Mouse (Mus musculus): ENCODE measurements around the gene Ubl7. TPM values are rescaled to one million over a fixed set of nuclear protein-coding genes. Genes with fewer than 3 reads are reported as not detected.

The Ubl7 gene
- polyA plus RNA-seq, 1 experiment from 2014 or later, result 171 TPM

GRCm38 (mm10) chr9:57954962-57955744 is 44.4 kb downstream of the Ubl7 start:
- Histone ChIP-seq H3K27me3 (no peaks in the 10 kb centered on the region), H3K9me3 (no peaks in the 10 kb centered on the region), H3K36me3 (peaks cover 47% of the 10 kb centered on the region), H3K4me3 (no peak overlapping the region), H3K4me2 (replicated peaks) (no peak overlapping the region), H3K4me1 (peaks cover 19% of the 10 kb centered on the region), H3K9ac (replicated peaks) (no peak overlapping the region), H3K27ac (replicated peaks) (no peak overlapping the region)
- no peak for ATAC-seq (replicated peaks)
- 90% methylated on average over 12 of the region's 12 CpGs for WGBS

- Histone ChIP-seq H3K36me3 (peaks cover 53% of the 10 kb centered on the region), H3K9me3 (no peaks in the 10 kb centered on the region), H3K27ac (replicated peaks) (no peak overlapping the region), H3K9ac (replicated peaks) (no peak overlapping the region), H3K4me1 (peaks cover 13% of the 10 kb centered on the region), H3K27me3 (no peaks in the 10 kb centered on the region), H3K4me2 (replicated peaks) (no peak overlapping the region), H3K4me3 (no peak overlapping the region)
- WGBS, result 90% methylated on average over 6 of the region's 6 CpGs
- no peak for ATAC-seq (replicated peaks)
Observed at GRCm38 (mm10) chr9:57955764-57956163, 45.0 kb downstream of the Ubl7 start.

DNA sequence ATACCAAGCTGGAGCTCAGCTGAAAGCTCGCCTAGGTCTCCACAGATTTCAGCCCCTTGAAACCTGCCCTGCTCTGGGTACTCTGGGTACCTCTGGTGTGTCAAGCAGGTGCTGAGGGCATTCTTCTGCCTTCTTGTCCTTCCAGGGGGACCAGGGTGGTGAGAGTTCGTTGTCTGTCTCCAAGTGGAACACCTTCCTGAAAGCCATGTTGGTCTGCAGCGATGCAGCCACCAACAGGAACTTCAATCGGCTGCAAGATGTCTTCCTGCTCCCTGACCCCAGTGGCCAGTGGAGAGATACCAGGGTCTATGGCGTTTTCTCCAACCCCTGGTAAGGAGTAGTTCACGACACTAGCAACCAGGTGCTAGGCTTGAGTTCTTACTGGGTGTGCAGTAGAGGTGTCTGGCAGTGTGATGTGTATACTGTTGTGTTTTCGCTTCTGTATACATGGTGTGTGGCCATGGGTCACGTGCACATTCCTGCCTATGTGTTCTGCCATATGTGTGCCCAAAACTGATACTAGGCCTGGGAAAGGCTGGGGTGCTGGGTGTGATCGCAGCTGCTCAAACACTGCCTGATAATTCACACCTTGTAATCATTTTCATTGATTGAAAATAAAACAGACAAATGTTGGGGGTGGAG is 45.5 kb downstream of the Ubl7 start:
- H3K4me3 ChIP-seq, result no peak overlapping the region
- no peak for ATAC-seq (replicated peaks)
- H3K36me3 ChIP-seq, result peaks cover 58% of the 10 kb centered on the region
- H3K4me2 ChIP-seq (replicated peaks), result no peak overlapping the region
- H3K27me3 ChIP-seq, result no peaks in the 10 kb centered on the region
- no peak overlapping the region for H3K9ac ChIP-seq (replicated peaks)
- H3K9me3 ChIP-seq, result no peaks in the 10 kb centered on the region
- WGBS, result 90% methylated on average over 9 of the region's 9 CpGs
- H3K27ac ChIP-seq (replicated peaks), result no peak overlapping the region
- H3K4me1 ChIP-seq, result peaks cover 8% of the 10 kb centered on the region; the same call in 1 of the 2 replicates

DNA sequence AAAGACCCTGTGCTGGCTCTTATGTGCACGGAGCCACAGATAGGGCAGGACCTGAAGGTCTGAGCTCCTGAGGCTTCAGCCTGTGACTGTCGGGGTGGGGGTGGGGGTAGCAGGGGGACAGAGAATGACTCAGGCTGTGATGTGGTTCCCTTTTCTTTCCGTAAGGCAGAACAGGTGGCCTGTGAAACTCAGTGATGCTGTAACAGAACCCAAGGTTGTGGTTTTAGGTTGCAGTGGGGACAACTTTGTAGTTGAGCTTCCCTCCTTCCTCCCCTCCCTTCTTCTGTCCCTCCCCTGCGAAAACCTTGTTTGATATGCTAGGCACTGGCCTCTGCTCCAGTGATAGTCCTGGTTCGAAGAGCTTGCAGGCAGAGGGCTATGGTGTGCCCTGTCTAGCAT is 46.1 kb downstream of the Ubl7 start:
- Histone ChIP-seq H3K4me3 (no peak overlapping the region), H3K9me3 (no peaks in the 10 kb centered on the region), H3K4me1 (peaks cover 3% of the 10 kb centered on the region; the same call in 1 of the 2 replicates), H3K4me2 (replicated peaks) (no peak overlapping the region), H3K36me3 (peaks cover 59% of the 10 kb centered on the region), H3K27ac (replicated peaks) (no peak overlapping the region), H3K9ac (replicated peaks) (no peak overlapping the region), H3K27me3 (no peaks in the 10 kb centered on the region)
- no peak for ATAC-seq (replicated peaks)
- WGBS, result 85% methylated on average over 5 of the region's 5 CpGs

DNA sequence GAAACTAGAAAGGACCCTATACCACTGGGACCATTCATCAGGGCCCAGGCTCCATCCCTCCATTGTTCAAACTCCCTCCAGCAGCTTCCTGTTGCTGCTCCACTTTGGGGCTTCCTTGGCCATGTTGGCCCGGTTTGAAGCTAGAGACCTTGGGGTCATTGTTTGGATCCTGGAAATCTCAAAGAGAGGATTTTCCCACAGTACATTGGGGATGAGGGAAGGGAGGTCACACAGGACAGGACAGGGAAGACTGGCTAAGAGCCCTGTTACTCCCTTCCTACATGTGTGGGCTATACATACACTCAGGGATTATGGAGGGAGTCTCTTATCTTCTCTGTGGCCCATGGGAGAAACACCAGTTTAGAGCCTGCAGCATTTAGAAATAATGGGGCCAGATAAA is 47.8 kb downstream of the Ubl7 start:
- Histone ChIP-seq H3K27me3 (no peaks in the 10 kb centered on the region), H3K4me3 (no peak overlapping the region), H3K9ac (replicated peaks) (no peak overlapping the region), H3K9me3 (no peaks in the 10 kb centered on the region), H3K27ac (replicated peaks) (no peak overlapping the region), H3K36me3 (peaks cover 59% of the 10 kb centered on the region), H3K4me2 (replicated peaks) (no peak overlapping the region), H3K4me1 (no peaks in the 10 kb centered on the region)
- WGBS, result 73% methylated on average over 1 of the region's 1 CpGs
- ATAC-seq (replicated peaks), result no peak

DNA sequence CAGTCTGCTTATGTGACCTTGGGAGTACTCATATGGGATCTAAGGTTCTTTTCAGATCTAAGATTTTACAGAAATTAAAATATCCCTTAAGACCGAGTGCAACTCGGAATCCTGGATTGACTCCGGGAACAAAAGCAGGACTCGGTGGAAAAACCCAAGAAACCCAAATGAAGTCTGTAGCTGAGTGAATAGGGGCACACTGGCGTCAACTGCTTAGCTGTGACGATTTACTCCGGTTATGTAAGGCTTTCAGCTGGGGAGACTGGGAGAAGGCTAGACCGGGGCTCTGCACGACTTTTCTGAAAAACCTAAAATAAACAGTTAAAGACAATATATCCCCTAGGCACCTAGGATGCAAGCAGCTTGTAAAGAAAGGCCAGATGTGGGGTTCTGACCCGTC is 48.6 kb downstream of the Ubl7 start:
- H3K36me3 ChIP-seq, result peaks cover 59% of the 10 kb centered on the region
- H3K9me3 ChIP-seq, result no peaks in the 10 kb centered on the region
- H3K9ac ChIP-seq (replicated peaks), result no peak overlapping the region
- no peaks in the 10 kb centered on the region for H3K27me3 ChIP-seq
- no peaks in the 10 kb centered on the region for H3K4me1 ChIP-seq
- ATAC-seq (replicated peaks), result no peak
- 80% methylated on average over 10 of the region's 10 CpGs for WGBS
- H3K27ac ChIP-seq (replicated peaks), result no peak overlapping the region
- H3K4me3 ChIP-seq, result no peak overlapping the region
- no peak overlapping the region for H3K4me2 ChIP-seq (replicated peaks)

GRCm38 (mm10) chr9:57959886-57960866 is 49.4 kb downstream of the Ubl7 start:
- Histone ChIP-seq H3K4me2 (replicated peaks) (no peak overlapping the region), H3K4me3 (no peak overlapping the region), H3K36me3 (peaks cover 54% of the 10 kb centered on the region), H3K27ac (replicated peaks) (no peak overlapping the region), H3K4me1 (no peaks in the 10 kb centered on the region), H3K9ac (replicated peaks) (no peak overlapping the region), H3K9me3 (no peaks in the 10 kb centered on the region), H3K27me3 (no peaks in the 10 kb centered on the region)
- no peak for ATAC-seq (replicated peaks)
- 92% methylated on average over 17 of the region's 17 CpGs for WGBS

GRCm38 (mm10) chr9:57961226-57961625 is 50.4 kb downstream of the Ubl7 start:
- Histone ChIP-seq H3K4me1 (no peaks in the 10 kb centered on the region), H3K27ac (replicated peaks) (no peak overlapping the region), H3K27me3 (no peaks in the 10 kb centered on the region), H3K4me3 (no peak overlapping the region), H3K4me2 (replicated peaks) (no peak overlapping the region), H3K9me3 (no peaks in the 10 kb centered on the region), H3K36me3 (peaks cover 44% of the 10 kb centered on the region), H3K9ac (replicated peaks) (no peak overlapping the region)
- WGBS, result 89% methylated on average over 15 of the region's 15 CpGs
- no peak for ATAC-seq (replicated peaks)

DNA sequence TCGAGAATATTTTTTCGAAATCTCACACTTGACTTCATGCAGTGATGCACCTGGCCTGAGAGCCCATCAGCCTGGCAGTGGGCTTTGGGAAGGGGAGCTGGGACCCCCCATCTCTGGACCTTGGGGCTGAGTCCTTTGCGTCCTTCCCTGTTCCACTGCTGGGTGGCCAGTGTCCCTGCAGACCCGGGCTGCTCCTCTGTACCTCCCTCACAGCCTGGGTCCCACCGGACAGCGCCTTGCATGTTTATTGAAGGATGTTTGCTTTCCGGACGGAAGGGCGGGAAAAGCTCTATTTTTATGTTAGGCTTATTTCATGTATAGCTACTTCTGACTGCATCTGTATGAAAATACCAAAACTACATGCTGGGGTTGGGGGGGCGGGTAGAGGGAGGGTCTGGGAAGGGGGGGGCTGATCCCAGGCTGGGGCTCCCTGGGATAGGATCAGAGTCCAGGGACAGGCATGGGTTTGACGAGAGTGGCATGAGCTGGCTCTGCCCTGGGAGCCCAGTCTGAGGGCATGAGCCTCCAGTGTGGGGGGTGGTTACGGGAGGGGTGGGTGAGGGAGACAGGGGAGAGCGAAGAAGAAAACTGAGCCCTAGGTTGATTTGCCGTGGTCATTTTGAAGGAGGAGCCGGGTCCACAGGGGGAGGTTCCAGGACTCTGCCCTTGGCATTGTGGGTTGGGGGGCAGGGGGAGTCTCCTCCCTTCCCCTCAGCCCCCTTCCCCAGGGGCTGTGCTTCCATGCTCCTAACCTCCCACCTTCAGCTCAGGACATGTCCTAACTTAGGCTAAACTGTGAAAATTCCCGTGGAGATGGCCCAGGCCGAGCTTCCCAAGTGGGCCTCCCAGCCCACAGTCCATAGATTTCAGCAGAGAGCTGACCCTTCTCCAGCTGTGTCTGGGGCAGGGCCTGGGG is 51.3 kb downstream of the Ubl7 start:
- H3K4me3 ChIP-seq, result no peak overlapping the region
- H3K9me3 ChIP-seq, result no peaks in the 10 kb centered on the region
- H3K4me2 ChIP-seq (replicated peaks), result no peak overlapping the region
- H3K36me3 ChIP-seq, result peaks cover 35% of the 10 kb centered on the region
- no peaks in the 10 kb centered on the region for H3K27me3 ChIP-seq
- ATAC-seq (replicated peaks), result no peak
- H3K9ac ChIP-seq (replicated peaks), result no peak overlapping the region
- 77% methylated on average over 17 of the region's 17 CpGs for WGBS
- H3K4me1 ChIP-seq, result no peaks in the 10 kb centered on the region
- no peak overlapping the region for H3K27ac ChIP-seq (replicated peaks)

DNA sequence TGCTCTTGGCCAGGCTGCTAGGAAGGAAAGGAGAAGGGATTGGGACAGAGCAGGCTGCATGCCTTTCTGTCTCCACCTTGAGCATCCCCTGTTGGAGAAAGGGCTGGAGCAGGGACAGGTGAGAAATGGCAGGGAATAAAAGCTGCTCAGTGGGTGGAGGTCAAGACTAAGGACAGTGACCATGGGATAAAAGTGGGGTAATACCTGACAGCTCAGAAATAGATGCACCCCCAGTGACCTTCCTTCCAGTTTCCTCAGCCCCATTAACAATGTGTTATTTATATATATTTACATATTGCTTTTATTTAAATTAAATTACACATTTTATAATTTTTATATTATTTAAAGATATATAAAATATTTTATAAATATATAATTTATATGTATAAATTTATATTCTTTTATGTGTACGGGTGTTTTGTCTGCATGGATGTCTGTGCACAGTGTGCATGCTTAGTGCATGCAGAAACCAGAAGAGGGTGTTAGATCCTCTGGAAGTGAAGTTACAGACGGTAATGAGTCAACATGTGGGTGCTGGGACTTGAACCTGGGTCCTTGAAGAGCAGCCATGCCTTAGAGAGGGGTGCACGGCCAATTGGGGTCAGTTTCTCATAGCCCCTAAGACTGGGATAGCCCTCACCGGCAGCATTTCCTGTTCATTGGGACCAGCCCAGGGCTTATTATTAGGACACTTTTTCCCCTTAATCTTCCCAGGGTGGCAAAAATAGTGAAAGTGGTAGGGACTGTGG is 52.6 kb downstream of the Ubl7 start:
- Histone ChIP-seq H3K4me2 (replicated peaks) (no peak overlapping the region), H3K4me3 (no peak overlapping the region), H3K27ac (replicated peaks) (no peak overlapping the region), H3K4me1 (no peaks in the 10 kb centered on the region), H3K9ac (replicated peaks) (no peak overlapping the region), H3K36me3 (peaks cover 26% of the 10 kb centered on the region), H3K9me3 (no peaks in the 10 kb centered on the region), H3K27me3 (no peaks in the 10 kb centered on the region)
- ATAC-seq (replicated peaks), result no peak
- 92% methylated on average over 4 of the region's 4 CpGs for WGBS

GRCm38 (mm10) chr9:57963998-57964395 is 53.2 kb downstream of the Ubl7 start:
- Histone ChIP-seq H3K36me3 (peaks cover 20% of the 10 kb centered on the region; the same call in 1 of the 2 replicates), H3K4me1 (no peaks in the 10 kb centered on the region), H3K9ac (replicated peaks) (no peak overlapping the region), H3K27me3 (no peaks in the 10 kb centered on the region), H3K9me3 (no peaks in the 10 kb centered on the region), H3K4me2 (replicated peaks) (no peak overlapping the region), H3K27ac (replicated peaks) (no peak overlapping the region), H3K4me3 (no peak overlapping the region)
- no peak for ATAC-seq (replicated peaks)
- 82% methylated on average over 5 of the region's 5 CpGs for WGBS

All from forebrain, embryonic 15.5 days (tissue).